Mouse (Mus musculus) spleen, adult 10 weeks (tissue): ENCODE data around the gene Slc24a1. TPM values are rescaled to one million over a fixed set of nuclear protein-coding genes. Genes with fewer than 3 reads are reported as not detected.

Experiments used
- polyA plus RNA-seq: library from polyadenylated mRNA; stranded (reverse); fragments of 350-450 nt; fragmentation: Illumina TruSeq; extraction: RNeasy Lipid Tissue Mini Kit (QIAGEN cat#74804); gene quantifications from one replicate; pipeline ENCODE4 v1.2.3, GENCODE M21; 2015; ENCODE audit warnings: low replicate concordance; ENCODE audit not compliant: insufficient read depth

The Slc24a1 gene
- 0.04 TPM for polyA plus RNA-seq

DNA sequence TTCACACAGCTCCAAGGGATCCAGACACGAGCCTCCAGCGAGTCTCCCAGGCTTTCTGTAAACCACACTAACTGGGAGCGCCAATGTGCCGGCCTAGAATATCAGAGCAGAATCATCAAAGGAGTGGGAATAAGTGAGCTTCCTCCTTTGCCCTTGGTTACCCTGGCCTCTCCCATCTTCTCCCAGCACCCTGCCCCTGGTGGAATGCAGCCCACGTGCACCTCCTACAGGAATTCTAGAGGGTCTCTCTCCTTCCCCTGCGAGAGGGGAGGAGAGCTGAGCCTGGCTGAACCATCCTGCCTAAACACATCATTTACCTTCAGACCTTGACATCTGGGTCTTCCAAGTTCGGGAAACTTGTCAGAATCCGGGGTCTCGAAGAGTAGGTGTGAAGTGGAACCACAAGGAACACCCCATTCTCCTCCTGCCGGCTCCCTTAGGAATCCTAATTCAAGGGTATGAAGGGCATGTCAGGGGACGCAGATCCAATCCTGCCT, at the start of gene Slc24a1:
Gene Slc24a1 (minus strand): TSS at position 447 of the 497 bp plus-strand sequence.

DNA sequence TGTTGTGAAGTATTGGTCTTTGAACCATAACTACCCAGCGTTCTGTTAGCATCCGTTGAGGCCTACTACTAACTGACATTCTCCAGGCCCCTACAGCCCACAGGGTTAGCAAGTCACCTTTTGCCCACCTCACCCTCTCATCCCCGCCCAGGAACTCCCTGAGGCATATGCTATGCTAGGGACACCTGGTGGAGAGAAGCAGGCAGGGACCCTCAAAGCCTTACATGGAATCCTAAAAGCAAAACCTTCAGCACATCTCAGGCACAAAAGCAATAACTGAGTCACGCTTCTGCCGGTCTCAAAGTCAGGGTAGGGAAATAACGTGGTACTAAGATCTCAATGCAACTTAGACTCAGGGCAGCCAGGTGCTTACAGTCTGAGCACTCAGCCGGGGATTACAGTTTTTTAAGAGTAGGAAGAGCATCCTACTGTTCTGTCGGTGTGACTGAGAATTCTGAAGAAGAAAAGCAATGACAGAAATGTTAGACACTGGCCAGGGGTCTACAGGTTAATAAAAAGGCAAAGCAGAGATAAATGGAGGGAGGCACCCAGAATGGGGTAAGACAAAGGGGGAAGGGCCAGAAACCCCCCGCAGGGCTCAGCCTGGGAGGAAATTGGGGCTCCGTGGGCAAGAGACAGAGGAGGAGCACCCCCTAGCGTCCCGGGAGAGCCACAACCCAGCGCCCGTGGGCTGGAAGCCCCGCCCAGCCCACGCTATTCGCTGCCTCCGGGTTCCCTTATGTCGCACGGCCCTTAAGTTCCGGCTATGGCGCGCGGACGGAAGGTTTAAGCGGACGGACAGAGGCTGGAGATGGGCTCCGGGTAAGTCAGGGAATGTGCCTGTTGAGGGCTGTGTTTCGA, 8.9 kb upstream of the Slc24a1 start, which contains the start of gene Ints14:
Gene Ints14 (plus strand): TSS at position 789 of the 861 bp plus-strand sequence.

Other genes starting within 250 kb of the Slc24a1 start
- 264 TPM for gene Rab11a, start 213.8 kb downstream of the Slc24a1 start, polyA plus RNA-seq
- 83.5 TPM for gene Dennd4a, start 140.3 kb downstream of the Slc24a1 start, polyA plus RNA-seq
- 30.2 TPM for gene Ints14, start 9.3 kb upstream of the Slc24a1 start, polyA plus RNA-seq
- gene Hacd3, start 70.1 kb upstream of the Slc24a1 start, polyA plus RNA-seq: 58.6 TPM
- gene Dpp8, start 80.8 kb upstream of the Slc24a1 start, polyA plus RNA-seq: 120 TPM
- 1.4 TPM for gene Igdcc4, start 149.9 kb upstream of the Slc24a1 start, polyA plus RNA-seq
- gene Igdcc3, start 189.6 kb upstream of the Slc24a1 start, polyA plus RNA-seq: not detected
- 6.8 TPM for gene Parp16, start 243.7 kb upstream of the Slc24a1 start, polyA plus RNA-seq